Mouse (Mus musculus): ENCODE results near the gene Adipor2.

GRCm38 (mm10) chr6:119326541-119326940 is 91.0 kb downstream of the Adipor2 start:
- no peak for TF ChIP-seq CTCF (IDR thresholded peaks at IDR 0.05; ENCODE audit: borderline replicate concordance, insufficient read depth, low read depth, low read length)
- no peak for TF ChIP-seq POLR2A (IDR thresholded peaks at IDR 0.05; ENCODE audit: borderline replicate concordance, insufficient read depth, low read length)
